Mouse (Mus musculus): ENCODE measurements around the gene Mcrip2.

GRCm38 (mm10) chr17:25866172-25866571 is 2.4 kb downstream of the Mcrip2 start:
- TF ChIP-seq POLR2A (IDR thresholded peaks at IDR 0.05; ENCODE audit: control insufficient read depth, extremely low read depth, insufficient read depth, low read length, poor library complexity) (no peak), CTCF (IDR thresholded peaks at IDR 0.05; ENCODE audit: borderline replicate concordance, control insufficient read depth, extremely low read depth, insufficient read depth, low read length, poor library complexity) (no peak)
